Mouse (Mus musculus): Measurements from ENCODE around the gene H2-Q10. TPM values are rescaled to one million over a fixed set of nuclear protein-coding genes. Genes with fewer than 3 reads are reported as not detected.

H2-Q10 gene
- polyA plus RNA-seq (2015; fragmentation: Illumina TruSeq; extraction: RNeasy Lipid Tissue Mini Kit (QIAGEN cat#74804); ENCODE audit: insufficient read depth, low replicate concordance), result 14.7 TPM

GRCm38 (mm10) chr17:35469842-35470751 lies at the start of gene H2-Q10:
H2-Q10 (plus strand) TSS chr17:35470089.

GRCm38 (mm10) chr17:35424624-35425416 lies 45.1 kb upstream of the H2-Q10 start, which contains the start of gene H2-Q6:
H2-Q6 (plus strand) TSS chr17:35424850.

GRCm38 (mm10) chr17:35438885-35439284 lies 31.0 kb upstream of the H2-Q10 start, which contains the start of gene H2-Q7:
H2-Q7 (plus strand) TSS chr17:35439155.

GRCm38 (mm10) chr17:35505776-35506175 lies 35.9 kb downstream of the H2-Q10 start, which contains the start of gene Pou5f1:
Pou5f1 (plus strand) TSS chr17:35506018.

GRCm38 (mm10) chr17:35516652-35517500 lies 47.0 kb downstream of the H2-Q10 start, which contains the start of the genes Tcf19 and Cchcr1:
Tcf19 (minus strand) TSS chr17:35516824.
Cchcr1 (plus strand) TSS chr17:35517100.

Other genes with a start within 250 kb of the H2-Q10 start
- gene Gm16181, start 249.3 kb upstream of the H2-Q10 start, polyA plus RNA-seq (2015; fragmentation: Illumina TruSeq; extraction: RNeasy Lipid Tissue Mini Kit (QIAGEN cat#74804); ENCODE audit: insufficient read depth, low replicate concordance), result 0.72 TPM
- 14.4 TPM for gene Atp6v1g2, start 236.4 kb upstream of the H2-Q10 start, polyA plus RNA-seq (2015; fragmentation: Illumina TruSeq; extraction: RNeasy Lipid Tissue Mini Kit (QIAGEN cat#74804); ENCODE audit: insufficient read depth, low replicate concordance)
- gene Nfkbil1, start 234.3 kb upstream of the H2-Q10 start, polyA plus RNA-seq (2015; fragmentation: Illumina TruSeq; extraction: RNeasy Lipid Tissue Mini Kit (QIAGEN cat#74804); ENCODE audit: insufficient read depth, low replicate concordance), result 3.1 TPM
- gene Ddx39b, start 228.3 kb upstream of the H2-Q10 start, polyA plus RNA-seq (2015; fragmentation: Illumina TruSeq; extraction: RNeasy Lipid Tissue Mini Kit (QIAGEN cat#74804); ENCODE audit: insufficient read depth, low replicate concordance), result 220 TPM
- gene H2-D1, start 207.4 kb upstream of the H2-Q10 start, polyA plus RNA-seq (2015; fragmentation: Illumina TruSeq; extraction: RNeasy Lipid Tissue Mini Kit (QIAGEN cat#74804); ENCODE audit: insufficient read depth, low replicate concordance), result 1,132 TPM
- not detected for gene H2-Q1, start 149.7 kb upstream of the H2-Q10 start, polyA plus RNA-seq (2015; fragmentation: Illumina TruSeq; extraction: RNeasy Lipid Tissue Mini Kit (QIAGEN cat#74804); ENCODE audit: insufficient read depth, low replicate concordance)
- 0.76 TPM for gene H2-Q2, start 127.8 kb upstream of the H2-Q10 start, polyA plus RNA-seq (2015; fragmentation: Illumina TruSeq; extraction: RNeasy Lipid Tissue Mini Kit (QIAGEN cat#74804); ENCODE audit: insufficient read depth, low replicate concordance)
- gene H2-Q4, start 90.5 kb upstream of the H2-Q10 start, polyA plus RNA-seq (2015; fragmentation: Illumina TruSeq; extraction: RNeasy Lipid Tissue Mini Kit (QIAGEN cat#74804); ENCODE audit: insufficient read depth, low replicate concordance), result 233 TPM
- gene H2-Q6, start 45.2 kb upstream of the H2-Q10 start, polyA plus RNA-seq (2015; fragmentation: Illumina TruSeq; extraction: RNeasy Lipid Tissue Mini Kit (QIAGEN cat#74804); ENCODE audit: insufficient read depth, low replicate concordance), result 354 TPM
- 333 TPM for gene H2-Q7, start 30.9 kb upstream of the H2-Q10 start, polyA plus RNA-seq (2015; fragmentation: Illumina TruSeq; extraction: RNeasy Lipid Tissue Mini Kit (QIAGEN cat#74804); ENCODE audit: insufficient read depth, low replicate concordance)
- not detected for gene Pou5f1, start 35.9 kb downstream of the H2-Q10 start, polyA plus RNA-seq (2015; fragmentation: Illumina TruSeq; extraction: RNeasy Lipid Tissue Mini Kit (QIAGEN cat#74804); ENCODE audit: insufficient read depth, low replicate concordance)
- gene Tcf19, start 46.7 kb downstream of the H2-Q10 start, polyA plus RNA-seq (2015; fragmentation: Illumina TruSeq; extraction: RNeasy Lipid Tissue Mini Kit (QIAGEN cat#74804); ENCODE audit: insufficient read depth, low replicate concordance), result 11.4 TPM
- 4.5 TPM for gene Cchcr1, start 47.0 kb downstream of the H2-Q10 start, polyA plus RNA-seq (2015; fragmentation: Illumina TruSeq; extraction: RNeasy Lipid Tissue Mini Kit (QIAGEN cat#74804); ENCODE audit: insufficient read depth, low replicate concordance)
- not detected for gene Psors1c2, start 63.1 kb downstream of the H2-Q10 start, polyA plus RNA-seq (2015; fragmentation: Illumina TruSeq; extraction: RNeasy Lipid Tissue Mini Kit (QIAGEN cat#74804); ENCODE audit: insufficient read depth, low replicate concordance)
- gene Cdsn, start 82.0 kb downstream of the H2-Q10 start, polyA plus RNA-seq (2015; fragmentation: Illumina TruSeq; extraction: RNeasy Lipid Tissue Mini Kit (QIAGEN cat#74804); ENCODE audit: insufficient read depth, low replicate concordance), result not detected
- not detected for gene 2300002M23Rik, start 97.4 kb downstream of the H2-Q10 start, polyA plus RNA-seq (2015; fragmentation: Illumina TruSeq; extraction: RNeasy Lipid Tissue Mini Kit (QIAGEN cat#74804); ENCODE audit: insufficient read depth, low replicate concordance)
- gene Sfta2, start 131.5 kb downstream of the H2-Q10 start, polyA plus RNA-seq (2015; fragmentation: Illumina TruSeq; extraction: RNeasy Lipid Tissue Mini Kit (QIAGEN cat#74804); ENCODE audit: insufficient read depth, low replicate concordance), result not detected
- gene Gm9573, start 156.5 kb downstream of the H2-Q10 start, polyA plus RNA-seq (2015; fragmentation: Illumina TruSeq; extraction: RNeasy Lipid Tissue Mini Kit (QIAGEN cat#74804); ENCODE audit: insufficient read depth, low replicate concordance), result not detected
- not detected for gene Mucl3, start 173.6 kb downstream of the H2-Q10 start, polyA plus RNA-seq (2015; fragmentation: Illumina TruSeq; extraction: RNeasy Lipid Tissue Mini Kit (QIAGEN cat#74804); ENCODE audit: insufficient read depth, low replicate concordance)
- 10.5 TPM for gene Vars2, start 197.5 kb downstream of the H2-Q10 start, polyA plus RNA-seq (2015; fragmentation: Illumina TruSeq; extraction: RNeasy Lipid Tissue Mini Kit (QIAGEN cat#74804); ENCODE audit: insufficient read depth, low replicate concordance)
- gene Gtf2h4, start 203.7 kb downstream of the H2-Q10 start, polyA plus RNA-seq (2015; fragmentation: Illumina TruSeq; extraction: RNeasy Lipid Tissue Mini Kit (QIAGEN cat#74804); ENCODE audit: insufficient read depth, low replicate concordance), result 8.0 TPM
- gene Ddr1, start 234.5 kb downstream of the H2-Q10 start, polyA plus RNA-seq (2015; fragmentation: Illumina TruSeq; extraction: RNeasy Lipid Tissue Mini Kit (QIAGEN cat#74804); ENCODE audit: insufficient read depth, low replicate concordance), result 5.6 TPM